Mouse (Mus musculus) right cerebral cortex, adult 18-20 months (tissue): ENCODE results near the gene Plcb4.
A peak's percentile ranks its signal among the peaks of the same experiment; 100 is the strongest.
"Not testable (repeated sequence)": the region's sequence is repeated elsewhere in the genome, so short reads cannot be mapped to it uniquely, and the experiment has no call there.

ENCODE experiments used
- DNase-seq: peaks from one replicate; pipeline ENCODE4 v3.0.0; 2022; ENCODE audit warnings: mixed read lengths

Plcb4 gene

GRCm38 (mm10) chr2:135717232-135718134 is 58.7 kb downstream of the Plcb4 start:
- DNase-seq, result peak; percentile 17

- no peak for DNase-seq
These were observed 63.3 kb downstream of the Plcb4 start for GRCm38 (mm10) chr2:135722109-135722508.

GRCm38 (mm10) chr2:135723387-135723786 is 64.6 kb downstream of the Plcb4 start:
- no peak for DNase-seq

GRCm38 (mm10) chr2:135724489-135724888 is 65.7 kb downstream of the Plcb4 start:
- DNase-seq, result no peak

GRCm38 (mm10) chr2:135725362-135725761 is 66.6 kb downstream of the Plcb4 start:
- no peak for DNase-seq

GRCm38 (mm10) chr2:135727088-135727487 is 68.3 kb downstream of the Plcb4 start:
- DNase-seq, result no peak

- no peak for DNase-seq
These were observed 69.1 kb downstream of the Plcb4 start for GRCm38 (mm10) chr2:135727925-135728324.

- DNase-seq, result no peak
These were observed 72.8 kb downstream of the Plcb4 start for GRCm38 (mm10) chr2:135731591-135731990.

GRCm38 (mm10) chr2:135732651-135733050 is 73.8 kb downstream of the Plcb4 start:
- DNase-seq, result no peak

GRCm38 (mm10) chr2:135733926-135734510 is 75.2 kb downstream of the Plcb4 start:
- no peak for DNase-seq

- DNase-seq, result peak; percentile 17
These were observed 78.7 kb downstream of the Plcb4 start for GRCm38 (mm10) chr2:135737506-135737905.

GRCm38 (mm10) chr2:135738022-135738780 is 79.4 kb downstream of the Plcb4 start:
- not testable (repeated sequence) for DNase-seq

- no peak for DNase-seq
These were observed 80.1 kb downstream of the Plcb4 start for GRCm38 (mm10) chr2:135738950-135739349.

- no peak for DNase-seq
These were observed 84.3 kb downstream of the Plcb4 start for GRCm38 (mm10) chr2:135742954-135743700.

- DNase-seq, result no peak
These were observed 85.9 kb downstream of the Plcb4 start for GRCm38 (mm10) chr2:135744711-135745110.

GRCm38 (mm10) chr2:135745126-135745525 is 86.3 kb downstream of the Plcb4 start:
- DNase-seq, result no peak

- DNase-seq, result no peak
These were observed 89.6 kb downstream of the Plcb4 start for GRCm38 (mm10) chr2:135748441-135748840.

- peak; percentile 45 for DNase-seq
These were observed 90.8 kb downstream of the Plcb4 start for GRCm38 (mm10) chr2:135749606-135750005.

- DNase-seq, result no peak
These were observed 91.9 kb downstream of the Plcb4 start for GRCm38 (mm10) chr2:135750748-135751147.

- no peak for DNase-seq
These were observed 97.0 kb downstream of the Plcb4 start for GRCm38 (mm10) chr2:135755792-135756191.

GRCm38 (mm10) chr2:135757478-135757877 is 98.7 kb downstream of the Plcb4 start:
- DNase-seq, result no peak

GRCm38 (mm10) chr2:135759499-135760095 is 100.8 kb downstream of the Plcb4 start:
- no peak for DNase-seq
